Mouse (Mus musculus) spleen, postnatal 4 days (tissue): ENCODE data around the gene Erich3.
A peak's percentile ranks its signal among the peaks of the same experiment; 100 is the strongest.

ENCODE experiments used
- DNase-seq, 2 experiments: peaks; one replicate each; pipeline ENCODE4 v3.0.0; 2022; ENCODE audit warnings: low spot score in 2 of 2

Gene Erich3

GRCm38 (mm10) chr3:154673326-154673725 lies 9.7 kb downstream of the Erich3 start:
- DNase-seq, result no peak

- no peak for DNase-seq
These were observed 18.9 kb downstream of the Erich3 start for GRCm38 (mm10) chr3:154682570-154682969.

- DNase-seq, result no peak
These were observed 20.0 kb downstream of the Erich3 start for GRCm38 (mm10) chr3:154683667-154684066.

GRCm38 (mm10) chr3:154690260-154690659 lies 26.6 kb downstream of the Erich3 start:
- no peak for DNase-seq

DNA sequence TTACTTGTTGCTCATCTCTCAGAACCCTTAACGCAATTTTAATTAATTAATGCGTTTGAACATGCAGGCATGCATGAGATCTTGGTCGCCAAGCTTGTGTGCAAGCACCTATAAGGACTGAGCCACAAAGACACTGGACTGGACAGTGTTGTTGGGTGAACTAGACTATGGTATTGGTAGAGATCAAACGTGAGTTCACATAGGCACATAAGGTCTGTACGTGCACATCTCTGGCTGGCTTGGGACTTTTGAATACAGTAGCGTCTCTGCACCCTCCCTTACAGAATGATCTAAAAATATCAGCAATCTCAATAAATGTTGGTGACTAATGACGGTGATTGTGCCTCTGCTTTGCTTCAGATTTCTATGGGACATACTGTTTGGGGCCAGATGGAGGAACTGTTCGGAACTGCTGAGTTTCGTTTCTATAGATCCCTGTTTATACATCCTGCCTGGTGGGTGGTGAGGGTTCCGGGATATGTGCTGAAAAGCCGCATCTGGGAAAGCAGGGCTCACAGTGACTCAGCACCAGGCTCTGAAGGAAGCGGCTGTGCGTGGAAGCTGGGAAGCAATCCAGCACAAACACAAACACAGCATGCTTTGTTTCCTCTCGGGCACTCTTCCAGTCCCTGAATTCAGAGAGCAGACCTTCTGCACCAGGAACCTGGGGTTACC lies 28.4 kb downstream of the Erich3 start:
- DNase-seq, result no peak

DNA sequence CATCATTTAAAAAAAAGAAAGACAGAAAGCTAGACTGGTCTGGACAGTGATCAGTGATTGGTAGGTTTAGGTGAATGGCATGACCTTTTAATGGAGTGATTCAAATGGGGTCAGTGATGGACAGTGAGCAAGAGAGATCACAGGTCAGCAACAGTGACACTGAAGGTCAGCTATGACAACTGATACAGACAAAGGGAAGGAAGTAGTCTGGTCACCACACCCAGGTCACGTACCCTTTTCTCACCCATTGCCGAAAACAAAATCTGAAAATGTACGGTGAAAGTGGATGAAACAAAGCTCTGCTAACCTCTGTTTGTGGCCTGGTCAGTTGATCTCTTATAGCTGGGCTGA lies 28.9 kb downstream of the Erich3 start:
- DNase-seq, result no peak

GRCm38 (mm10) chr3:154693902-154694301 lies 30.2 kb downstream of the Erich3 start:
- DNase-seq, result no peak

- DNase-seq, result no peak
These were observed 33.0 kb downstream of the Erich3 start for GRCm38 (mm10) chr3:154696611-154697010.

GRCm38 (mm10) chr3:154698907-154699306 lies 35.2 kb downstream of the Erich3 start:
- DNase-seq, result no peak

GRCm38 (mm10) chr3:154700296-154700695 lies 36.6 kb downstream of the Erich3 start:
- no peak for DNase-seq

- DNase-seq, result no peak
These were observed 37.1 kb downstream of the Erich3 start for GRCm38 (mm10) chr3:154700735-154701134.

- no peak for DNase-seq
These were observed 41.1 kb downstream of the Erich3 start for GRCm38 (mm10) chr3:154704755-154705154.

- no peak for DNase-seq
These were observed 44.5 kb downstream of the Erich3 start for GRCm38 (mm10) chr3:154708150-154708549.

- DNase-seq, result no peak
These were observed 59.5 kb downstream of the Erich3 start for GRCm38 (mm10) chr3:154723198-154723597.

DNA sequence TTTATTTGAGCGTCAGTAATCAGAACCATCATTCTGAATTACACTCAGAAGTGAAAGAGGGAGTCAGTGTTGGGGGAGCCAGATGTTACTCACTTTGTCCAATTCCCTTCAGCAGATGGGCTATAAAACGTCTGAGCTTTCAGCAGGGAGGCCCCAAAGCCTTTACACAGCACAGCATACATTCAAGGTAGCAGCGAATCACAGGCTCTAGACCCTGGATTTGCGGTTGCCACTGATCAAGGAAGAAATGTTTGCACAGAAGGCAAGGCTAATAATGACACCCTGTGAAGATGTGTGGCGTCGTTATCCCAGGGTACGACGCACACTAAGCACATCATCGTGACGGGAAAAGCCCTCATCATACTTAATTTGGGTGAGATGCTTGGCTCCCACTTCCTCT lies 67.8 kb downstream of the Erich3 start:
- DNase-seq, result no peak

GRCm38 (mm10) chr3:154741496-154741895 lies 77.8 kb downstream of the Erich3 start:
- peak in 1 of 2 experiments; percentile 40 for DNase-seq

GRCm38 (mm10) chr3:154742927-154743326 lies 79.3 kb downstream of the Erich3 start:
- DNase-seq, result no peak

DNA sequence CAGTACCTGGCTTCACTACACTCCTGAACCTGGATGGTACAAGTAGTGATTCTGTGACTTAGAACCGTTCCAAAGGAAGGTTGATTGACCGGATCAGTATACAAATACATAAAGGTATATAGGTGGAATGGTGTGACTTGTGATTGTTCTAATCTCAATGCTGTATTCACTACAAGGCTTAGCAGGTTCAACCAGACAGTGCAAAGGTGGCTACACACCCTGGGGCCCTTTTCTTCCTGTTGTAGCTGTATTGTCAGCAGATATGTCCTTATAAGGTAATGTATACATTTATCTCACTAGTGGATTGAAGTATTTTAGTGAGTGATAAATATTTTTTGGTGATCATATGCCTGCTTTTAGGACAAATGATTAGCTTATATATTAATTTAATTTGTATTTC lies 80.7 kb downstream of the Erich3 start:
- DNase-seq, result no peak

GRCm38 (mm10) chr3:154754505-154754904 lies 90.8 kb downstream of the Erich3 start:
- DNase-seq, result no peak

DNA sequence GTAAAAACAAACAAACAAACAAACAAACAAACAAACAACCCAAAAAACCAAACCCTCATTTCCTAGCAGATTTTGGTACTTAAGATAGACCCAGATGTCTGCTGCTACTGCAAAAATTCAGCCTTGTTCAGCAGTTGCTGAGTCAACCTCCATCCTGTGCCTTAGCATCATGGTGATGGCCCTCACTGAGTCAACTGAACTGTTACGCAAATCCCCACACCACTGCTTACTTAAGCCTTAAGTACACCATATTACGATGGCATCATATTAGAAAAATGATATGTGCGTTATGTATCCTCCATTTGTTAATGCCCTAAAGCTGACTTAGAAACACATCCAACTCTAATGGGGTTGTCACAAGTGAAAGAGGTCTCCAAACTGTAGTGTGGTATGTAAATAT lies 91.6 kb downstream of the Erich3 start:
- DNase-seq, result no peak

DNA sequence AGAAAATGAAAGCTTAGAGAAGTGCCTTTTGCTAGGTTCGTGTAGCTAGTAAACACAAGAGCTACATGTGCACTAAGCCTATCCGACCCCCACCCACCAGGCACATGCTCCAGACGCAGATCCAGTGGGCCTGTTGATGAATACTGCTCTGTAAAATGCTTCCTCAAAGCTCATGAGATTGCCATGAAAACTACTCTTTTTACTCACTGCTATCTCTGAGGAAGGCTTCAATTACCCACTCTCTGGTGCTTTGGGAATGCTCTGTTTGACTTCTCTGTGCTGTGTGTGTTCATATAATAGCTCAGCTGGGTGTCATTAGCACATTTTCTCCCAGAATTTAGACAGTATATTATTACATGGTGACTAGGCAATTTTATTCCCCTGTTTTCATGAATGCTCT lies 94.4 kb downstream of the Erich3 start:
- DNase-seq, result no peak

- no peak for DNase-seq
These were observed 97.4 kb downstream of the Erich3 start for GRCm38 (mm10) chr3:154761108-154761507.

DNA sequence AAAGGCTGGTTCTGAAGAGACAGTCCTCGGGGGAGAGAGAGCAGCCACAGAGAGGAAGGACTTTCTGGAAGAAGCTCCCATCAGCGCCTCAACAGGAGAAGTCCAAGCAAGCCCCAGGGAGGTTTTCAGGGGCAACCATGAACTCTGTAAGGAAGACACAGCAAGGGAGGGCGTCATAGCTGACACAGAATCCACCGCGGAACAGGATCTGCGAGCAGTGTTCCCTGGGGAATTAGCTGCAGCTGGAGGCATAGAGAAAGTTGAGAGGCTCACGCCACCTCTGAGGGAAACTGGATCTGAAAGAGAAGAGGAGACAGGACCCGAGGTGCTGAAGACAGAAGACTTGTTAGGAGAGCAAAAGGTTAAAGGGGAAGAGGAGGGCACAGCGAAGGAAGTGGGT lies 99.7 kb downstream of the Erich3 start:
- DNase-seq, result no peak

DNA sequence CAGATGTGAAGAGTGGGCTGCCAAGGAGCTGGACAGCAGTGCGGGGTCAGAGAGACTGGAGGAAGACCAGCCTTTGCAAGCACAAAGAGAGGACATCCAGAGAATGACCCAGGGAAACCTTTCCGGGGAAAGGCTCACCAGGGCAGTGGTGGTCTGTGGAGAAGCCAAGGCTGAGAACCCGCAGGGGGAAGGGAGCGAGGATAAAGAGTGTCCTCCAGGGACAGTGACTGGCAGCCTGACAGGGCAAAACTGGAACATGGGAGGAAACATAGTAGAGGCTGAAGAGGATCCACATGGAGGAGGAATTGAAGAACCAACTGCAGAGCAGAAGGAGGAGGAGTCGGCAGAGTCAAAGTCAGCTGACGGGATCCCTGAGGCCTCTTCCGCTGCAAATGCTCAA lies 100.5 kb downstream of the Erich3 start:
- DNase-seq, result no peak
